Mouse (Mus musculus) gastrocnemius, postnatal 14 days (tissue): Measurements from ENCODE around the gene Ezh1. TPM values are rescaled to one million over a fixed set of nuclear protein-coding genes. Genes with fewer than 3 reads are reported as not detected.

Source experiments
- DNase-seq: peaks from one replicate; pipeline ENCODE4 v3.0.0; 2021; ENCODE audit warnings: mixed read lengths
- intact Hi-C: fragments of 180-260 bp; cut with DNase I; formaldehyde crosslinking; loops from one replicate; pipeline ENCODE4 v1.15.1; 2025; ENCODE audit warnings: low total_unique reads
- long read RNA-seq, 2 experiments: library from polyadenylated mRNA; stranded (forward); transcript quantifications; one replicate each; pipeline ENCODE4 v2.0.0; 2021
- total RNA-seq, 2 experiments: library from RNA; stranded (reverse); gene quantifications; 2 replicates each; pipeline ENCODE4 v1.2.3; 2021

The Ezh1 gene
- total RNA-seq, result 10 to 100 TPM; 13.5 to 18.1 TPM
- long read RNA-seq, experiment 1, full-length matches to known transcripts, result 7 of 14 reads
- long read RNA-seq, experiment 1, partial matches to known transcripts, result 6 of 14 reads
- long read RNA-seq, experiment 1, other reads (novel, unspliced or antisense), result 1 of 14 reads
- long read RNA-seq, experiment 2, full-length matches to known transcripts, result 20 of 32 reads
- long read RNA-seq, experiment 2, partial matches to known transcripts, result 6 of 32 reads
- long read RNA-seq, experiment 2, other reads (novel, unspliced or antisense), result 6 of 32 reads

DNA sequence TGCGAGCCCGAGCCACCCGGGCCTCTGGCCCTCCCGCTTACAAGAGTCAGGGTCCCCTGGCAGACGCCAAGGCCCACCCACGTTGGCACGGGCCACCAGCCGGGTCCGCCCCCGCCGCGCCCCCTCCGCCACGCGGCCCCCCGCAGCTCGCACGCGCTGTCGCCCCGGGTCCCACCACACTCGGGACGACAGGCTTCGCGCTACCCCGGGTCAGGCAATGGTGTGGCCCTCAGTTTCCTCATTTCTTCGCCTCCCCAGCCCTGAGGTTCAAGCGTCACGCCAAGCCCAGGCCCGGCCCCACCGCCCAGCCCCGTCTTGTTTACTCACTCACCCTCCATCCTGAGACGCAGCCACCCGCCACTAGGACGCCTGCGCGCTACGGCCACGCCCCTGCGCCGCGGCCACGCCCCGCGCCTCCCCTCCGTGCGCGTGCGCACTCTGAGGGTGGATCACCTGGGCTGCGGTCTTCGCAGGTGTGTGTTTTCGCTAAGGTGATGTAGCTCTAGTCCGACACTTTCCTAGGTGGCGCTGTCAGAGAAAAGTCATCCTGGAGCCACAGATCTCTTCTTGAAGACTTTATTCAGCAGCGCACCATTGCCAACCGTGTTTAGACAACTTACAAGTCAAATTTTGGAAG is at the start of gene Ezh1:
Gene Ezh1 (minus strand): TSS at position 399 of the 637 bp plus-strand sequence.
- intact Hi-C loops, result no loop called here
- peak; percentile 86 for DNase-seq

DNA sequence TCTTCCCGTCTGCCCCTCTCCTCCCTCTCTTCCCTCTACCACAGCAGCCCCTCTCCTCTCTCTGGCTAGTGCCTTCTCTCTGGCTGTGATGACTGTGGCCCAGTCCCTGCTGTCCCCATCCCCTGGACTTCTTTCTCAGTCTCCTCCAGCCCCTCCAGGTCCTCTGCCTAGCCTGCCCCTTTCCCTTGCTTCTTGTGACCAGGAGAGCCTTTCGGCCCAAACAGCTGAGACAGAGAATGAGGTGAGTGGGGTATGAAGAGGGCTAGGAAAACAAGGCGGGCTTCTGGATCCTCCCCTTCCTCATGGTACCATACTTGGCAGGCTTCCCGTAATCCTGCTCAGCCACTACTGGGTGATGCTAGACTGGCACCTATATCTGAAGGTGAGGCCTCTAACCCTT is 49.0 kb upstream of the Ezh1 start:
- no peak for DNase-seq
- intact Hi-C loops, result no loop called here

DNA sequence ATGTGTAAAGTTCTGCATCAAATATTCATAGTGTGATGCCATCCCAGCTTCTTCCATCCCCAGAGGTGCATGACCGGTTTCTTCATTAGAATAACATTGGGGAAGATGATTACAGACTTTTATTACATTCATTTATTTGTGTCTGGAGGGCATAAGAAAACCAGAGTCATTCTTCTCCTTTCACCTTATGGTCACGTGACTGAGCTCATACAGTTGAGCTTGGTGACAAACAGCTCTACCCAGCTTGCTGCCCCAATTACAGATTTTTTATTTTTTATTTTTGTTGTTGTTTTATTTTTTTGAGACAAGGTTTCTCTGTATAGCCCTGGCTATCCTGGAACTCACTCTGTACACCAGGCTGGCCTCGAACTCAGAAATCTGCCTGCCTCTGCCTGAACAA is 46.2 kb upstream of the Ezh1 start:
- no peak for DNase-seq
- intact Hi-C loops, result no loop called here

DNA sequence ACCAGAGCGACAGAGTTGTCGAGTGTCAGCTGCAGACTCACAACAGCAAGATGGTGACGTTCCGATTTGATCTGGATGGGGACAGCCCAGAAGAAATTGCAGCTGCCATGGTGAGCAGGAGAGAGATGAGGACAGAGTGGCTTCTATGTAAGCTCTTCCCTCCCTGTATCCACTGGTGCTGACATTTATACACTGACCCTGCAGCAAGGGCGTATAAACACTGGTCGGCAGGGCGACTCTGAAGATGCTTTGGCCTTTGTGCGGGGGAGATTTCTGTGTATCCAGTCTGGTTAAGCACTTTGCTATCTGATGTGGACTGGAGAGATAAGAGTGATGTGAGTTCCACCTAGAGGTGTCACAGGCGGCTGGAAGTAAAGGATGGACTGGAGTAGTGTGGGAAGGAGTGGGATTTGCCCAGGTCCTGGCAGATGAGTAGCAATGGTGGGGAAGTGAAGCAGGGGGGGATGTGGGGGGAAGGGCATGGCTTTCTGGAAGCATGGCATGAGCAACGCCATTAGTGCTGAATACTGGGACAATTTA is 43.4 kb upstream of the Ezh1 start:
- DNase-seq, result no peak

DNA sequence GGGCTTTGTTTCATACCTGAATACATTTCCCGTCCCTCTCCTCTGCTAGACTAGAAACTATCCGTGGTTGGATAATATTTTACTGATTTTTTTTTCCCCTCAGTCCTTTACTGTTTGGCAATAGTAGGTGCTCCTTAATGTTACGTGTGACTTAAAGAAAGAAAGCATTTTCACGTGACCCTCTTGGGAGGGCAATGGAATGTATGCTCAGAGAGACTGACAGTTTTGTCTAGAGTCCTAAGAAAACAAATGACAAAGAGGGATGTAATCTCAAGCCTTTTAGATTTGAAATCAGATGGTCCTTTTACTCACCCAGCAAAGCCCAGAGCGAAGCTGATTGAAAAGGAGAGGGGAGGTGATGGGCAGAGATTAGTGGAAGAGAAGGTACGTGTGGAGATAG is 39.6 kb upstream of the Ezh1 start:
- no peak for DNase-seq
- intact Hi-C loops, result no loop called here

More for the DNA sequence above, 43.4 kb upstream of the Ezh1 start:
- intact Hi-C loops, result no loop called here

DNA sequence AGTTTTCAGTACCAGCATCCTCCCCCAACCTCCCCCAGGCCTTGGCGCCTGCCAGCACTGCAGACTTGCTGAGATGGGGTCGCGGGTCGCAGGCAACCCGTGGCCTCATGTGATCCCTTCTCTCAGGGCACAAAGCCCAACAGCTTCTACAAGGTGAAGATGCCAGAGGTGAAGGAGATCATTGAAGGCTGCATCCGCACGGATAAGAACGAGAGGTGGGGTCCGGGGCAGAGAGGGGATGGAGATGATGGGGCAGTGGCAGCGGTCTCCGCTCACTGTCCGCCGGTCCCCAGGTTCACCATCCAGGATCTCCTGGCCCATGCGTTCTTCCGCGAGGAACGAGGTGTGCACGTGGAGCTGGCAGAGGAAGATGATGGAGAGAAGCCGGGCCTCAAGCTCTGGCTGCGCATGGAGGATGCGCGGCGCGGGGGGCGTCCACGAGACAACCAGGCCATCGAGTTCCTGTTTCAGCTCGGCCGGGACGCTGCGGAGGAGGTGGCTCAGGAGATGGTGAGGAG is 38.8 kb upstream of the Ezh1 start:
- DNase-seq, result no peak
- intact Hi-C loops, result no loop called here

DNA sequence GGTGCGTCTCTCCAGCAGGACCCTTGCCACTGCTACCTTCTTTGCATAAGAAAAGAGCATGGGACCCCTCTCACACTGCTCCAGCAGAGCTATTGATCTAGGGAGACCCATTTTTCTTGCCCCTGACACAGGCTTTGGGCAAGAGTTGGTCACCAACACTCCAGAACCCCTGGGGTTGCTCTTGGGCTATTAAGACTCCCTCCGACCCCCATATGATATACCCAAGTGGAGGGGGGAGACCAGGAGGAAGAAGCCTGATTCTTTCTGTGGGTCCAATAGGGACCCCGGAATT is 37.7 kb upstream of the Ezh1 start:
- intact Hi-C loops, result no loop called here
- DNase-seq, result no peak

DNA sequence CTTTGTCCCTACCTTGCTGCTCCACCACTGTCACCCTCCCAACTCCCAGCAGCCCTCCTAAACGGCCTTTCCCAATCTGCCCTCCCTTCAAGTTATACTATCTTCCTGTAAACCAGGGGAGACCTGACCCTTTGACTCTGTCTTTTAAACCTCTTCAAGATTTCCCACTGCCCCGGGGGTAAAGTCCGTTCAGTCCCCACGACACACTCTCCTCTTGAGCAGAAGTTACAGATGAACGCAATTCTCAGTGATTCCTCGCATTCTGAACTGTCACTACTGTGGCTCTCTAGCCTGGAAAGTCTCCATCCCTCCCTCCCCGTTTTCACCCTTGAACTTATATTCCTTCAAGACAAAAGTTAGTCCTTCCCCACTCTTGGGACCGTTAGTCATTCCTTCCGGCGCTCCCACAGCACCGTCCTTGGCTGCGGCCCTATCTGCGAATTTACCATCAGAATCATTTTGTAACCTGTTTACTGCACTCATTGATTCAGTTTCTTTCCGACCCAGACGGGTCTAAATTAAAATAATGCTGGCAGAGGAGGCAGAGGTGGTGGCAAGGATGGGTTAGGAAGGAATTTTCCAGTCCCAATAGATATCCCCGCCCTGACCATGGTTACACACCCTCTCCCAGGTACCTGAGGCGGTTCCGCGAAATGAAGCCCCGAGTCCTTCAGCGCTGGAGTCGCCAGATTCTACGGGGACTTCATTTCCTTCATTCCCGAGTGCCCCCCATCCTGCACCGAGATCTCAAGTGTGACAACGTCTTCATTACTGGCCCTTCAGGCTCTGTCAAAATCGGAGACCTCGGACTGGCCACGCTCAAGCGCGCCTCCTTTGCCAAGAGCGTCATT is 37.1 kb upstream of the Ezh1 start:
- intact Hi-C loops, result no loop called here
- no peak for DNase-seq

DNA sequence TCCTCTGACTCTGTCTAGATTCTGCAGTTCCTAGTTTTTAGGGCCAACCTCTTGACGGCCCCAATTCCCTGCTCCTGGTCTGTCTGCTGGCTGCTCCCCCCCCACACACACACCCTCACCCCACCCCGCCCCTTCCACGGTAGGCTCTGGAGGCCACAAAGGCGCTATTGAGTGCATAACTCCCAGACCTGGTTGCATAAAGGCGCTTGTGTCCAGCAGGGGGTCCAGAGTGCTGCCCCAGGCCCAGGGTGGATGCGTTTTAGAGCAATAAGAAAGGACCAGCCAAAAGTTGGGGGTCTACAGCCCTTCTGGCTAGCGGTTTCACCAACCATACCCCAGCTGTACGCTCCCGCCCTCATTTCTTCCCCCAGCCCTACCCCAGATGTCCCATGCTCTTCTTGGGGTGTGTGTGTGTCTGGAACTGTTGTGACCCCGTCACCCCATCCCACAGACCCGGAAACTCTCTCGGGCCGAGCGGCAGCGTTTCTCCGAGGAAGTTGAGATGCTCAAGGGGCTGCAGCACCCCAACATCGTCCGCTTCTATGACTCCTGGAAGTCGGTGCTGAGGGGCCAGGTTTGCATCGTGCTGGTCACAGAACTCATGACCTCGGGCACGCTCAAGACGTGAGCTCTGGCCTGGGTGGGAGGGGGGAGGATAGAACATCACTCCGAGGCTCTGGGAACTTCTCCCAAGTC is 36.2 kb upstream of the Ezh1 start:
- no peak for DNase-seq
- intact Hi-C loops, result no loop called here

DNA sequence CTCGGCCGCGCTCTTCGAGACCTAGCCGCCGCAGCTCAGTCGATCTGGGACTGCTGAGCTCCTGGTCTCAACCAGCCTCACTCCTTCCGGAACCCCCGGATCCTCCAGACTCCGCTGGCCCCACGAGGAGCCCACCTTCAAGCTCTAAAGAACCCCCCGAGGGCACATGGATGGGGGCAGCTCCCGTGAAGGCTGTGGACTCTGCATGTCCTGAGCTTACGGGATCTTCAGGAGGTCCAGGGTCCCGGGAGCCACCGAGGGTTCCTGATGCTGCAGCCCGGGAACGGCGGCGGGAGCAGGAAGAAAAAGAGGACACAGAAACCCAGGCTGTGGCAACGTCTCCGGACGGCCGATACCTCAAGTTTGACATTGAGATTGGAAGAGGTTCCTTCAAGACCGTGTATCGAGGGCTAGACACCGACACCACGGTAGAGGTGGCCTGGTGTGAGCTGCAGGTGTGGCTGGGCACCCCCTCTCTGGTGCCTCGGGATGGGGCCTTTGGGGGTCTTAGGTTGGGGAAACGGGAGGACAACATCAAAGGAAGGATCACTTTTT is 34.6 kb upstream of the Ezh1 start:
- intact Hi-C loops, result no loop called here
- no peak for DNase-seq

DNA sequence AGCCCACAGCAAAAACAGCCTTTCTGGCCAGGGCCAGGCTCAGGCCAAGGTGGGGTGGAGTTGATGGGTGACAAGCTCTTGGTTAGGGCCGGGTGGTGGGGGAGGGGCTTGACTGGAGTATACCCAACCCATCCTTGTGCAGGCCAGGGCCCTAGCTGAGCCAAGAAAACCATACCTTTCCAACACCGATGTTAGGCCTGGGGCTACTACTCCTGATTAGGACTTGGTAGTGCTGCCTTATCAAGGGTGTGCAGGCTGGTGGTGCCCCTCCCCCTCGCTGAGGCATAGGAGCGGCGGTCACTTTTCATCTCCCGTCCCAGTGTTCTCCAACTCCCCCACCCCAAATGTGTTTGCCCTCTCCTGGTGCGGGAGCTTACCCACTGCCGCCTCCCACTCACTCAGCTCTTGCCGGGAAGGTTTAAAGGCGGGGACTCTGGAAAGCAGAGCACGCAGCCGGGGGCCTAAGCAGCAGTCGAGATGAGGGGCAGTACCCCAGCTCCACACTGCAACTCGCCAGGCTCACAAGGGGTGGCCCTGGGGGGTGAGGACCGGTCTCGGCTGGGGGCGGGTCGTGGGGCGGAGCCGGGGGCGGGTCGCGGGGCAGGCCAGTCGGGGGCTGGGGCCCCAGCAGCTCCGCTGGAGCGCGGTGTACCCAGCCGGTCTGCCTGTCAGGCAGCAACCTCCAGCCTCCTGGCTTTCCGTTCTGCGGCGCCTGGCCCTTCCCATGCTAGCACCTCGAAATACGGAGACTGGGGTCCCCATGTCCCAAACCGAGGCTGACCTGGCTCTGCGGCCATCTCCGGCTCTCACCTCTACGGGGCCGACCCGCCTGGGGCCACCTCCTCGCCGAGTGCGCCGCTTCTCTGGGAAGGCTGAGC is 33.9 kb upstream of the Ezh1 start, which contains the start of gene Wnk4:
Gene Wnk4 (plus strand): TSS at position 620 of the 878 bp plus-strand sequence.
- intact Hi-C loops, result no loop called here
- peak; percentile 57 for DNase-seq

DNA sequence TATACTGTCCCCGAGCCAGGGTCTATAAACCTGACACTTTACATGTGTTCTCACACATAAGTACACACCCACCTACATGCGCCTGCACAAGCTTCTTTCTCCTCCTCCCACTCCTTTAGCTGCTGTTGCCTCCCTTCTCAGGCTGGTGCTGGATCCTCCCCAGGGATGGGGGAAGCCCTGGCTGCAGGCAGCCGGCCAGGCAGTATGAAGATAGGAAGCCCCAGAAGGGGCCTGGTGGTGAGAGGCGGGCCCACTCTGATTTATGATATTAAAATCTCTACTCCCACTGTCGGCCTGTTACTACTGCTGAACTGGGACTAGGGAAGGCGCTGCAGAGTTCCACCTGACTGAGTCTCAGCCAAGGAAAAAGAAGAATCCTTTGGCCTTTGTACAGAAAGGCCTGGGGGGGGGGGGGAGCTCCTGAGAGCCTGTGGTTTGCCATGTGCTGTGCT is 33.0 kb upstream of the Ezh1 start:
- intact Hi-C loops, result no loop called here
- DNase-seq, result no peak

DNA sequence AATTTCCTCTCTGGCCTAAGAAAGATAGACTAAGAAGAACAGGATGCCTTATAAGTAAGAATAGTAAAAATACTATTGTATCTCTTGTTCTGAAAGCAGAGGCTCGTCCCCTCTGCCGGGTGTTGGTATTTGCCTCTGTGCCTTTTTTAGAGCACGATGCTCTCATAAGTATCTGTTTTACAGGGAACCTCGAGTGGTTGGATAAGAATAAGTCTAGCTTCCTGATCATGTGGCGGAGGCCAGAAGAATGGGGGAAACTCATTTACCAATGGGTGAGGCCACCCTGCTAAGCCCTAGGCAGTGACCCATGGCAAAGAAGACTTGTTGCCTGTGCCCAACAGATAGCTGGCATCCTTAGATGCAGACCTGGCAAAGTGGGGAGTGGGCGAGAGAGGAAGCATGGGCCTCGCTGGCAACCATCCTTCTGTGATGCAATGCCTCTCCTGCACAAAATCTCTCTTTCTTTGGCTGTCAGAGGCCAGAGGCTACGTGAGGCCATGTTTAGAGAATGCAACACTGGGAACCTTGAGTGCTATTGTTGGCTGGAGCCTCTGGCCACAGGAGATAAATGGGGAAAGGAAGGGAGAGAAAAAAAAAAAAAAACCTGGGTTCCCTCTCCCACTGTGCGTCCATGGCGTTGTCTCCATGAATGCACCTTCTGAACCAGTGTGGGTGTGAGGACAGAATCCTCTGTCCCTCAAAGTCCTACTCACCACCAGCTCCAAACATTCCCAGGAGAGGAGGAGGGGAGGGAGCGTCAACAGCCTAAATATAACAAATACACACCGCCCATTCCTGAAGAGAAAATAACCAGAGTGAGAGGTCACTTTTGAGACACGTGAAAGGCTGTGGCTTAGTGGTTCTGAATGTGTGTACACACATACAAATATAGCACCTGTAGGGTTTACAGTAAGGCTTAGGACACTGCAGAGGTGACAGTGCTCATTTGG is 29.8 kb upstream of the Ezh1 start:
- DNase-seq, result no peak
- intact Hi-C loops, result no loop called here

DNA sequence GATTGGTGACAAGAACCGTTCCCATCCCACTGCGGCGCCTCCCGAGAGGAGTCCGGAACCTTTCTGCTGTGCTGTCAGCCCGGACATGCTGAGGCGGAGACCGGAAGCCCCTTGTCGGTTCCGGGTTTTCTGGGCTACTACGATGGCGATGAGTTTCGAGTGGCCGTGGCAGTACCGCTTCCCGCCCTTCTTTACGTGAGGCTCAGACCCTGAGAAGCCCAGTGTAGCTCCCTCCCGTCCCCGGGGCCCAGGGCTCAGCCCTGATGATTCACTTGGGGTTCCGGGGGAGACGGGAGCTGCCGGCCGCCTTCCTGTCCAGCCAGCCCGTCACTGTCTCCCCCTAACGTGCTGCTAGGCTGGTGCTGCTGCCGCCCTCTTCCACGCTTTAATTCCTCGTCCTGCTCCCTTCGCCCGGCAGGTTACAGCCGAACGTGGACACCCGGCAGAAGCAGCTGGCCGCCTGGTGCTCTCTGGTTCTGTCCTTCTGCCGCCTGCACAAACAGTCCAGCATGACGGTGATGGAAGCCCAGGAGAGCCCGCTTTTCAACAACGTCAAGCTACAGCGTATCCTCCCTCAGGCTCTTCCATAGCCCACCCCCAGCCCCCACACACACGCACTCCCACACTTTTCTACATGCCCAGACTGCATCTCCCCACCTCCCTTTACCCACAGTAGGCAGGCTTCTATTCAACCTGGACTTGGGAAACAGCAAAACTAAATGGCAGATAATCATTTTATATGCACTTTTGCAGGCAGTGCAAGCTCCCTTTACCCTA is 27.5 kb upstream of the Ezh1 start, which contains the start of gene Vps25:
Gene Vps25 (plus strand): TSS at position 95 of the 777 bp plus-strand sequence.
- DNase-seq, result peak; percentile 85
- intact Hi-C loops, result no loop called here

DNA sequence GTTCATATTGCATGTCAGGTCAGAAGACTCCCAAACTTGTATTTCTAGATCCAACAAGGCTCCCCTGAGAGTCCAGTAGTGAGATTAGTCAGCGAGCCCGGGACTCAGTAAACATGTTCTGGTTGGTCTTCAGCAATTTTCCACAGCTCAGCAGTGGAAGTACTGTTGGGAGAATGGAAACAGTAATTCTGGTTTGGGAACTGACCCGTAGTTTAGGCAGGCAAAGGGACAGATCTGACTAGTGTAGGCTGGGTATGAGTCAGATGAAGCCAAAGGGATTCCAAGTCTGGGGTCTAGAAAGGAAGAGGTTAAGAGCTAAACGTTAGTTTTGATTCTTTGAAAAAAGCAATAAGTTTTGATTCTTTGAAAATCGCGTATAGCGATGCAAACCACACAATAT is 26.7 kb upstream of the Ezh1 start:
- no peak for DNase-seq
- intact Hi-C loops, result no loop called here

DNA sequence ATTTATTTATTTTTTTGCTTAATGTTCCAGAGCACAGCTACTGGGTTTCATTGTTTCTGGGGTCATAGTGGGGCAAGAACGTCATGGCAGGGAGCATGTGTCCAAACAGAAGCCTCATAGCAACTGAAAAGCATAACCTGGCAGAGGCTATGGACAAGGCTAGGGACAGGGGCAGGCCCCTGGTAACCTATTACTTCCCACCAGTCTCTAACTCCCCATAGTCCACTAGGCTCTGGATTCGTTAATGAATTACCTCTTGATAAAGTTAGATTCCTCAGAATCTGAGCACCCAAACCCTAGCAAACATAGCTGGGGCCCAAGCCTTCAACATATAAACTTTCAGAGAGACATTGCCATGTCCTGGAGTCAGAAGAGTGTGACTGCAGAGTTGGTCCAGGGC is 24.8 kb upstream of the Ezh1 start:
- intact Hi-C loops, result no loop called here
- DNase-seq, result no peak
